ENCODE assay signal across 8 mouse cellular contexts in genomic region chr7:37290018-37290417, GRCm38 (mm10).
A peak's percentile ranks its signal among the peaks of the same experiment; 100 is the strongest.
DNase-seq lines count a peak whose midpoint lies in the region; ATAC-seq lines count a peak whose summit lies in the region.

No protein-coding gene starts in this region.

- H3K4me2 ChIP-seq in hindbrain, embryonic 16.5 days (ENCODE audit: low read length): peak overlapping the region; percentile 38; the same call in 1 of the 2 replicates
- H3K4me2 ChIP-seq in midbrain, embryonic 15.5 days: peak overlapping the region; percentile 37; the same call in 1 of the 2 replicates

- 34% methylated on average over 5 of the region's 5 CpGs for WGBS in heart, embryonic 10.5 days
- WGBS in hindbrain, embryonic 16.5 days: 27% methylated on average over 5 of the region's 5 CpGs
- 28% methylated on average over 5 of the region's 5 CpGs for WGBS in midbrain, embryonic 15.5 days

- no peak overlapping the region; the same call in 1 of the 2 replicates for H3K9ac ChIP-seq in hindbrain, embryonic 16.5 days (ENCODE audit: low read depth, low read length)
- H3K9ac ChIP-seq in midbrain, embryonic 15.5 days: no peak overlapping the region

- H3K36me3 ChIP-seq in heart, embryonic 10.5 days: no peaks in the 10 kb centered on the region
- no peaks in the 10 kb centered on the region for H3K36me3 ChIP-seq in hindbrain, embryonic 16.5 days (ENCODE audit: control insufficient read depth, insufficient read depth, low read length)
- H3K36me3 ChIP-seq in midbrain, embryonic 15.5 days (replicated peaks): no peaks in the 10 kb centered on the region

- H3K27ac ChIP-seq in heart, embryonic 10.5 days: no peak overlapping the region
- H3K27ac ChIP-seq in hindbrain, embryonic 16.5 days (ENCODE audit: low read depth, low read length): no peak overlapping the region
- H3K27ac ChIP-seq in midbrain, embryonic 15.5 days: no peak overlapping the region

- no peaks in the 10 kb centered on the region for H3K9me3 ChIP-seq in heart, embryonic 10.5 days
- H3K9me3 ChIP-seq in hindbrain, embryonic 16.5 days (ENCODE audit: control insufficient read depth, low read length): no peaks in the 10 kb centered on the region
- H3K9me3 ChIP-seq in midbrain, embryonic 15.5 days: no peaks in the 10 kb centered on the region

- peak; percentile 93 for DNase-seq in heart, adult 11 months
- no peak for DNase-seq in heart, embryonic 10.5 days (ENCODE audit: low spot score)
- peak; percentile 43 for DNase-seq in gastrocnemius, postnatal 25 days
- DNase-seq in cerebellum, adult 18-20 months: no peak
- no peak for DNase-seq in adipocyte (ENCODE audit: low spot score)
- no peak for DNase-seq in urinary bladder, postnatal 25 days (ENCODE audit: low spot score)

- no peak for ATAC-seq in hindbrain, embryonic 16.5 days
- ATAC-seq in midbrain, embryonic 15.5 days (replicated peaks): no peak

- H3K4me1 ChIP-seq in heart, embryonic 10.5 days: peaks cover 8% of the 10 kb centered on the region; the same call in 1 of the 2 replicates
- H3K4me1 ChIP-seq in hindbrain, embryonic 16.5 days (ENCODE audit: control insufficient read depth, insufficient read depth, low read depth, low read length): peaks cover 6% of the 10 kb centered on the region
- peaks cover 10% of the 10 kb centered on the region for H3K4me1 ChIP-seq in midbrain, embryonic 15.5 days

- H3K27me3 ChIP-seq in heart, embryonic 10.5 days (ENCODE audit: insufficient read depth, poor library complexity, severe bottlenecking): 0 out of 2 replicates have a peak, but pooled peaks cover 4% of the 10 kb centered on the region
- no peaks in the 10 kb centered on the region for H3K27me3 ChIP-seq in hindbrain, embryonic 16.5 days (replicated peaks; ENCODE audit: control insufficient read depth, insufficient read depth, low read length)
- H3K27me3 ChIP-seq in midbrain, embryonic 15.5 days (replicated peaks): no peaks in the 10 kb centered on the region

- no peak overlapping the region for H3K4me3 ChIP-seq in heart, embryonic 10.5 days
- no peak overlapping the region for H3K4me3 ChIP-seq in hindbrain, embryonic 16.5 days (ENCODE audit: low read length)
- no peak overlapping the region for H3K4me3 ChIP-seq in midbrain, embryonic 15.5 days

Comparison
In these comparisons a context has a peak if more than half of its experiments do, and no peak if none do; other contexts are left out.
1. DNase-seq: peak in heart, adult 11 months (single experiment) and gastrocnemius, postnatal 25 days (single experiment); none in heart, embryonic 10.5 days (single experiment), cerebellum, adult 18-20 months (0 of 2), adipocyte (single experiment) and urinary bladder, postnatal 25 days (single experiment).